Mouse (Mus musculus): ENCODE results near the gene Stx17. TPM values are rescaled to one million over a fixed set of nuclear protein-coding genes. Genes with fewer than 3 reads are reported as not detected.

The Stx17 gene
- total RNA-seq (2021) = 10 to 100 TPM; 30.3 to 31.1 TPM
- long read RNA-seq, experiment 1, full-length matches to known transcripts = 5 of 14 reads
- long read RNA-seq, experiment 1, partial matches to known transcripts = 1 of 14 reads
- long read RNA-seq, experiment 1, other reads (novel, unspliced or antisense) = 8 of 14 reads
- long read RNA-seq, experiment 2, full-length matches to known transcripts = 3 of 5 reads
- long read RNA-seq, experiment 2, partial matches to known transcripts = 0 of 5 reads
- long read RNA-seq, experiment 2, other reads (novel, unspliced or antisense) = 2 of 5 reads

GRCm38 (mm10) chr4:48124773-48125469, at the start of gene Stx17:
Stx17 (plus strand) TSS chr4:48124915.
- peak; percentile 88 to 92 for DNase-seq

- peak; percentile 50 to 63 for DNase-seq
Observed at GRCm38 (mm10) chr4:48076693-48077471, 47.8 kb upstream of the Stx17 start.

DNA sequence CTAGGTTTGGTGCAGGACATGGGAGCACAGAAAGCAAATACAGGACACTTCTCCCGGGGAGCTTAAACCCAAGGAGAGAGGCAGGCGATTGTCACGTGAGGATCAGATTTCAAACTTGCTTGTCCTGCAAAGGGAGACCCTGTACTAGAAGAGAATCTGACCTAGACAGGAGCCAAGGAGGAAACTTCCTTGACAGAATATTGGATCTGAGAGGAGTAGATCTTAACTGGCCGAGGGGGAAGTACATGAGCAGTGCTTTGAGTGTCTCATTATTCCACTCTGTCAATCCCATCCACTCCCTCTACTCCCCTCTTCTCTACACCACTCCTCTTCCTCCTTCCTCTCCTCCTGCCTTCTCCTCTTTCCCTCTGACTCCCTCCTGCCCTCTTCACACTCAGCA, 46.5 kb upstream of the Stx17 start:
- DNase-seq = no peak

GRCm38 (mm10) chr4:48079285-48080039, 45.3 kb upstream of the Stx17 start:
- no peak for DNase-seq

GRCm38 (mm10) chr4:48083452-48083851, 41.3 kb upstream of the Stx17 start:
- no peak for DNase-seq

DNA sequence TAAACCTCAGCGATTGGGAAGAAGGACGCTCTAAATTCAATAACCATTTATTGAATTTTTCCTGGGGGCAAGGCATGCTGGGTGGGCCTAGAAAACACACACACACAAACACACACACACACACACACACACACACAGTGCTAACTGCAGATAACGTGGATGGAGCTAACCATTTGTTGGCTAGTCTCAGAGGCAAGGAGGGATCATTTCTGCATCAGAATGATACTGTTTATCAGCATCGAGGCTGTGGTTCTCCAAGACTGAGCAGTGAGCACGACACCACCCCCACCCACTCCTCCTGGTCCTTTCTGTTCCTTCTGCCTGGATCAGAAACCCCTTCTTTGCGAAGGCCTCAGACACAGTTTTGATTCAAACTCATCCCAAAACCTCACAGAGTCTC, 38.1 kb upstream of the Stx17 start:
- DNase-seq = no peak

DNA sequence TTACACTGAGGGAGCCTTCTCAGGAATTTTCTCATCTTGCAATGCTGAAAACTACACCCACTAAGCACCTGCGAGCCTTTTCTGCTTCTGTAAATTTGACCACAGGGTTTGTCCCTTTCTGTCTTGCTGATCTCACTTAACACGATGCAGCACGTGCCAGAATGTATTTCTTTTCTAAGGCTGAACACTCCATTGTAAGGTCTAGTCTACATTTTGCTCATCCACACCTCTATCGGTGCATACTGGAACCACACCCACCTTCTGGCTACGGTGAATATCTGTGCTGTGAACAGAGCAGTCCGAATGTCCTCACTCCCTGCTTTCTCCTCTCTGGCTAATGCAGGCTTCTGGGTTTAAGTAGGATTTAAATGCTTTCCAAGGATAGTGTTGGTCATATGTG, 37.2 kb upstream of the Stx17 start:
- no peak for DNase-seq

- DNase-seq = no peak
Observed at GRCm38 (mm10) chr4:48093221-48093620, 31.5 kb upstream of the Stx17 start.

- no peak for DNase-seq
Observed at GRCm38 (mm10) chr4:48100217-48100616, 24.5 kb upstream of the Stx17 start.

- no peak for DNase-seq
Observed at GRCm38 (mm10) chr4:48101981-48102380, 22.7 kb upstream of the Stx17 start.

DNA sequence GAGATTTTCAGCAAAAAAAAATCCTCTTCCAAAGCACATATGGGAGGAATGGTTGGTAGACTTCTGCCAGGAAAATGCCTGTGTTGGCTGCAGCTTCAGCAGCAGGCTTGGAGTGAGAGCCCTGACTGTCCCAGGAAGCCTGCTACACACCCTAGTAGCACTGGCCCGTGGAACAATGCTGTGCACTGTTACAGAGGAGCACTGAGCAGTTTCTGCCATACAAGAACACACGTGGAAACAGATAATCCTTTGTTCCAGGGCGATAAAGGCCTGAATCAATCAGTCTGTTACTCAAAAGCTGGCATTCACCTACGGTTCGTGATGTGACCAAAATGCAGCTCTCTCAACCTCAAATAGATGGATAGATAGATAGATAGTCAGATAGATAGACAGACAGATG, 19.3 kb upstream of the Stx17 start:
- no peak for DNase-seq

DNA sequence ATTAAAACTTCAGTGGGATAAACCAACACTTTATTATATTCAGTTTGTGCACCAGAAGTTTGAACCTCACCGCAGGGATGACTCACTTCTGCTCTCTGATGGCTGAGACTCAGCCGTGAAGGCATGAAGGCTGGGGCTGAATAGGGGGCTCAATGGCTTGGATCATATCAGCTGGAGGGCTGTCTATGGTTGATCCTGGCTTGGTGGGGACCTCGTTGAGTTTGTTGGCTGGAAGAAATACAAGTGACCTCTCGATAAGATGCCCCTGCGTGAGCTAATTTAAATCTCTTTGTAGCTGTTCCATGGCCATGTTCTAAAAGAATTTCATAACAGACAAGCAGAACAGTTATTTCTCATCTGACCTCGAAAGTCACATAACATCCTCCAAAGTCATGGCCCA, 17.6 kb upstream of the Stx17 start:
- DNase-seq = no peak

- DNase-seq = peak in 1 of 2 experiments; percentile 38
Observed at GRCm38 (mm10) chr4:48108591-48108990, 16.1 kb upstream of the Stx17 start.

DNA sequence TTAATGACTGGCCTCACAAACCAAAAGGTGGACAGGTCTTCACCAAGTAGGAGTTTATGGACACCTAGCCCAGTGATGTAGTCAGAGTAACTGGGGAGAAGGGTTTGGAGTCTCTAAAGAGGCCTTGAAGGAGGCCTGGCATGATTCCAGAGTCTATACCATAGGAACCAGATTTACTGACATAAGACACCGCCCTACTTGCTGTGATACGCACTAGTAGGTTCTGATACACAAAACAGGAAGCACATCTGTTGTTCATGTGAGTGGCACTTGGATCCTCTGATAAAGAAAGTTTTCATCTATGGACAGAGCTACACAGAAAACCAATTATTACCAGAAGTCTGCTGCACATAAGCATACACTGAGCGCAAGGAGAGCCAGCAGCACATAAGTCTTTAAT, 14.4 kb upstream of the Stx17 start:
- DNase-seq = no peak

DNA sequence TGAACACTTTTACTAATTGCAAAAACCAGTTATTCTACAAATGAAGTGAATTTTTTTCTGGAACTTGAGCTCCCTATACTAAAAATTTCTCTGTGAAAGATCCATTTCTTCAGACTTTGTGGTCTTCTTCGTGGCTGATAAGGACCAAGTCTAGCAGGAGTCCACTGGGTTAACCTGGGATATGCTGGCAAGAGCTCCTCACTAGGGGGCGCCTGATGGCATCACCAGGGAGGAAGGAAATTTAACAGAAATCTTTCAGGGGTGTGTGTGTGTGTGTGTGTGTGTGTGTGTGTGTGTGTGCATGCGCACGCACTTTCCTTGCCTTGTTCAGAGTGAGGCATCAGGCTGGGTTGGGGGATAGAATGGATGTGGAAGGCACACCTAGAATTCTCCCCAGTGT, 8.5 kb upstream of the Stx17 start:
- peak; percentile 22 to 35 for DNase-seq

DNA sequence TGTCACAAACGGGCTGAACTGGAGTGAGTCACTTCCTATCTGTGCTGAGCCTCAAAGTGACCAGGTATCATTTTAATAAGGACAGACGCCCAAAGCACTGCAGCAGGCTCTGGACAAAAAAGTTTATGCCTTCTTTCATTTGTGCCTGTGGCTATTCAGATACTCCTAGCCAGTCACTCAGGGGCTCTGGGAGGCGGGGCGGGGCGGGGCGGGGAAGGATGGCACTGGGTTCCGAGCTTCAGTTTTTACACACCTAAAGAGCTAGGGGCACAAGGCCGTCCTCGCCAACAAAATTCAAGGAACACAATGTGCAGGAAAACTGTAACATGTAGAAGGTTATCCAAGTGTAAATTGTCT, 321 bp upstream of the Stx17 start:
- no peak for DNase-seq

- no peak for DNase-seq
Observed at GRCm38 (mm10) chr4:48130314-48130713, 5.6 kb downstream of the Stx17 start.

- no peak for DNase-seq
Observed at GRCm38 (mm10) chr4:48131606-48132005, 6.9 kb downstream of the Stx17 start.

GRCm38 (mm10) chr4:48132721-48133120, 8.0 kb downstream of the Stx17 start:
- DNase-seq = no peak

DNA sequence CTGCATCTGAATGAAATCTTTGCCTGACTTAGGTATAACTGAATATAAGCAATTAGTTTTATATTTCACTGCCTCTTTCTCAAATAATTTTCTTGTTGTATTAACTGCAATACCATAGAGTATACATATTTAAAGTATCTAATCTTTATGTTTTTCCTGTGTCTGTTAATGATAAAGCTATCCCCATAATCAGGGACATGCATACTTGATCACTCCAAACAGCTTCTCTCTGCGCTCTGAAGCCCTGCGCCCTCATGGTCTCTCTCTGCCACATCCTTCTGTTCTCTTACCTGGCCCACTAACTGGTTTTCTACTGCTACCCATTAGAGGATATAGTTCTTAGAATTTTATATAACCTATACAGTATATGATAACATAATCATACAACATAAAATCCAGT, 24.8 kb downstream of the Stx17 start:
- DNase-seq = no peak

- no peak for DNase-seq
Observed at GRCm38 (mm10) chr4:48153229-48153628, 28.5 kb downstream of the Stx17 start.

DNA sequence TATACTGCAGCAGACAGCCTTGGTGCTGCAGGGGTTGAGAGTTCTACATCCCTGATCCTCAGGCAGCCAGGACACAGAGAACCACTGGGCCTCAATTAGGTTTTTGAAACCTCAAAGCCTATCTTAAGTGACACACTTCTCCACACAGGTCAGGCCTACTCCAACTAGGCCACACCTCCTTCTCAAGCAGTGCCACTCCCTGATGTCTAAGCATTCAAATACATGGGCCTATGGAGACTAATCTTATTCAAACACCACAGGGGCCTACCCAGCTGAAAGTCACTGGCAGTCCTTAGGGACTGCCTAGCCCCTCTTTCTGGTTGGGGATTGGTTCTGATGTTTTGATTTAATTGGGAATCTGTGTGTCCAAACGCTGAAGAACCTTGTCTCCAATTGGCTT, 31.1 kb downstream of the Stx17 start:
- DNase-seq = no peak

GRCm38 (mm10) chr4:48160386-48160785, 35.7 kb downstream of the Stx17 start:
- no peak for DNase-seq
